Mouse (Mus musculus): ENCODE results near the gene Aldh1l2. TPM values are rescaled to one million over a fixed set of nuclear protein-coding genes. Genes with fewer than 3 reads are reported as not detected.

Aldh1l2 gene
- total and polyA plus RNA-seq, 3 experiments: 0.34 to 0.59 TPM; not detected in 1

DNA sequence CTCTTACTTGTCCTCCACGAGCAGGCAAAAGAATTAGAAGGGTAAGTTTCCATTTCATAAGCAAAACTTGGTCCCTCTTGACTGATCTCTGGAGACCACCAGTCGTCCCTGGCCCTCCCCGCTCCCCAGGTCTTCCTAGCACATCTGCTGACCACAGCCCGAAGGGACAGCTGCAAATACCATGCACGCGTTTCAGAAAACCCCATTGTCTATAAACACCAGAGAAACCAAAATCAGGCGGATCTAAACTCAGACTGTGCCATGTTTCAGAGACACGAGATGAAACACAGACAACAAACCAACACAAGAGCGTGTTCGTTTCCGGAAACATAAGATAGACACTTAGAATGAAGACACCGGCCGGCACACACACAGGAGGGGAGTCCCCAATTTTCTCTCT lies 58.7 kb downstream of the Aldh1l2 start:
- DNase-seq (ENCODE audit: extremely low read depth): peak; percentile 39
- TF ChIP-seq JUN (IDR thresholded peaks at IDR 0.05; ENCODE audit: insufficient read depth, low read depth, low read length): no peak
- no peak for TF ChIP-seq PAX5 (IDR thresholded peaks at IDR 0.05; ENCODE audit: low read length)
- no peak for TF ChIP-seq CHD2 (IDR thresholded peaks at IDR 0.05; ENCODE audit: low read length)
- no peak for TF ChIP-seq UBTF (IDR thresholded peaks at IDR 0.05; ENCODE audit: low read depth, low read length)
- no peak for TF ChIP-seq ZKSCAN1 (IDR thresholded peaks at IDR 0.05; ENCODE audit: borderline replicate concordance, low read depth, low read length)
- no peak for TF ChIP-seq RAD21 (IDR thresholded peaks at IDR 0.05; ENCODE audit: low read depth, low read length)
- TF ChIP-seq ELF1 (IDR thresholded peaks at IDR 0.05; ENCODE audit: low read depth, low read length): no peak
- no peak for TF ChIP-seq JUND (conservative IDR thresholded peaks at IDR 0.05; ENCODE audit: low read depth, low read length)
- TF ChIP-seq POLR2A (IDR thresholded peaks at IDR 0.05; ENCODE audit: low read depth, low read length): no peak
- no peak for TF ChIP-seq NELFE (IDR thresholded peaks at IDR 0.05; ENCODE audit: low read depth, low read length)
- TF ChIP-seq TBP (conservative IDR thresholded peaks at IDR 0.05; ENCODE audit: low read depth, low read length): no peak
- no peak for TF ChIP-seq SMC3 (IDR thresholded peaks at IDR 0.05; ENCODE audit: low read depth, low read length)
- TF ChIP-seq SIN3A (IDR thresholded peaks at IDR 0.05; ENCODE audit: low read length): peak; percentile 35; the same call in 1 of the 2 replicates
- no peak for TF ChIP-seq ZMIZ1 (IDR thresholded peaks at IDR 0.05; ENCODE audit: low read depth, low read length)
- TF ChIP-seq ETS1 (conservative IDR thresholded peaks at IDR 0.05; ENCODE audit: low read depth, low read length): peak; percentile 68
- peak; percentile 19; the same call in 1 of the 2 replicates for TF ChIP-seq ZNF384 (IDR thresholded peaks at IDR 0.05; ENCODE audit: low read depth, low read length)
- peak; percentile 62; the same call in 1 of the 2 replicates for TF ChIP-seq TCF12 (IDR thresholded peaks at IDR 0.05; ENCODE audit: low read depth, low read length)
- peak; percentile 38; the same call in 1 of the 2 replicates for TF ChIP-seq MXI1 (IDR thresholded peaks at IDR 0.05; ENCODE audit: low read depth, low read length)
- no peak for TF ChIP-seq USF1 (IDR thresholded peaks at IDR 0.05; ENCODE audit: low read depth, low read length)
- TF ChIP-seq POLR2AphosphoS2 (IDR thresholded peaks at IDR 0.05; ENCODE audit: low read depth, low read length): no peak
- TF ChIP-seq MAFK (IDR thresholded peaks at IDR 0.05; ENCODE audit: insufficient replicate concordance, low read length): no peak
- no peak for TF ChIP-seq RCOR1 (conservative IDR thresholded peaks at IDR 0.05; ENCODE audit: low read depth, low read length)
- no peak for TF ChIP-seq MYC (IDR thresholded peaks at IDR 0.05; ENCODE audit: low read depth, low read length)
- no peak for TF ChIP-seq HCFC1 (IDR thresholded peaks at IDR 0.05; ENCODE audit: low read depth, low read length)
- TF ChIP-seq BHLHE40 (IDR thresholded peaks at IDR 0.05; ENCODE audit: low read depth, low read length): peak; percentile 82
- TF ChIP-seq E2F4 (IDR thresholded peaks at IDR 0.05; ENCODE audit: insufficient replicate concordance, low read depth, low read length): no peak
- no peak; the same call in 1 of the 2 replicates for TF ChIP-seq MEF2A (IDR thresholded peaks at IDR 0.05; ENCODE audit: borderline replicate concordance, low read depth, low read length)
- no peak for TF ChIP-seq USF2 (conservative IDR thresholded peaks at IDR 0.05; ENCODE audit: low read depth, low read length)
- no peak for TF ChIP-seq NRF1 (IDR thresholded peaks at IDR 0.05; ENCODE audit: low read depth, low read length)
- no peak for TF ChIP-seq CHD1 (IDR thresholded peaks at IDR 0.05; ENCODE audit: low read depth, low read length)
- TF ChIP-seq IRF4 (IDR thresholded peaks at IDR 0.05; ENCODE audit: low read depth, low read length): peak; percentile 38; the same call in 1 of the 2 replicates
- TF ChIP-seq EP300 (IDR thresholded peaks at IDR 0.05; ENCODE audit: low read length): peak; percentile 28; the same call in 1 of the 2 replicates
- no peak for TF ChIP-seq MAZ (IDR thresholded peaks at IDR 0.05; ENCODE audit: low read depth, low read length)
- no peak for TF ChIP-seq KAT2A (IDR thresholded peaks at IDR 0.05; ENCODE audit: insufficient replicate concordance, low read length)
- no peak for TF ChIP-seq CTCF (conservative IDR thresholded peaks at IDR 0.05 in 1 of 2, IDR thresholded peaks at IDR 0.05 in 1 of 2; ENCODE audit: low read depth in 2 of 2, low read length in 2 of 2)
- TF ChIP-seq GABPA (IDR thresholded peaks at IDR 0.05; ENCODE audit: insufficient replicate concordance, low read depth, low read length): no peak
- no peak for TF ChIP-seq ZC3H11A (IDR thresholded peaks at IDR 0.05; ENCODE audit: low read depth, low read length)
- TF ChIP-seq MAX (IDR thresholded peaks at IDR 0.05; ENCODE audit: low read length): peak; percentile 41; the same call in 1 of the 2 replicates
- peaks cover 0 to 3% of the 10 kb centered on the region in 2 experiments for H3K36me3 ChIP-seq (replicated peaks in 1 of 2; ENCODE audit: control insufficient read depth in 1 of 2, insufficient read depth in 1 of 2, low read length in 1 of 2)
- no peak overlapping the region for H3K4me3 ChIP-seq (replicated peaks in 1 of 3; ENCODE audit: low read depth in 2 of 3, low read length in 2 of 3, poor library complexity in 1 of 3)
- H3K27me3 ChIP-seq (replicated peaks): no peaks in the 10 kb centered on the region
- no peak overlapping the region for H3K4me2 ChIP-seq (ENCODE audit: insufficient read depth, low read depth, poor library complexity, severe bottlenecking)
- H3K27ac ChIP-seq (ENCODE audit: insufficient read depth, low read depth): no peak overlapping the region
- H3K9me3 ChIP-seq (replicated peaks; ENCODE audit: low read length): no peaks in the 10 kb centered on the region
- no peak overlapping the region for H3K9ac ChIP-seq (ENCODE audit: insufficient read depth, low read depth)
- in situ Hi-C loops (cut with MboI; ENCODE audit: low pct_ligation_motif_present, low pct_unique_long_range_greater_than_20kb, low sequenced_read_pairs) (loop anchor here (5.0 kb wide), 1 partner anchor 33 kb away; no protein-coding TSS in a partner anchor), dilution Hi-C loops (cut with MboI; ENCODE audit: extremely low pct_ligation_motif_present, extremely low pct_unique_long_range_greater_than_20kb, low sequenced_read_pairs) (no loop called here)
- no peaks in the 10 kb centered on the region for H3K79me2 ChIP-seq (replicated peaks; ENCODE audit: control insufficient read depth, extremely low read depth, insufficient read depth, poor library complexity, severe bottlenecking)
- H3K4me1 ChIP-seq (ENCODE audit: control insufficient read depth in 1 of 2, insufficient read depth in 2 of 2): peaks cover 0 to 15% of the 10 kb centered on the region in 2 experiments; a peak in 2 of 4 replicates
